Mouse (Mus musculus) heart, postnatal 14 days (tissue): Measurements from ENCODE around the gene Mbd5. TPM values are rescaled to one million over a fixed set of nuclear protein-coding genes. Genes with fewer than 3 reads are reported as not detected.
"Not testable (repeated sequence)": the region's sequence is repeated elsewhere in the genome, so short reads cannot be mapped to it uniquely, and the experiment has no call there.

Experiments used
- DNase-seq, 2 experiments: peaks; one replicate each; pipeline ENCODE4 v3.0.0; 2021 to 2022
- intact Hi-C: fragments of 180-260 bp; cut with DNase I; formaldehyde crosslinking; loops from one replicate; pipeline ENCODE4 v1.15.1; 2025
- total RNA-seq, 2 experiments: library from RNA; stranded (reverse); gene quantifications; 2 replicates each; pipeline ENCODE4 v1.2.3; 2021

Mbd5 gene
- total RNA-seq, 2 experiments from 2014 or later, result 36.2 to 36.8 TPM

DNA sequence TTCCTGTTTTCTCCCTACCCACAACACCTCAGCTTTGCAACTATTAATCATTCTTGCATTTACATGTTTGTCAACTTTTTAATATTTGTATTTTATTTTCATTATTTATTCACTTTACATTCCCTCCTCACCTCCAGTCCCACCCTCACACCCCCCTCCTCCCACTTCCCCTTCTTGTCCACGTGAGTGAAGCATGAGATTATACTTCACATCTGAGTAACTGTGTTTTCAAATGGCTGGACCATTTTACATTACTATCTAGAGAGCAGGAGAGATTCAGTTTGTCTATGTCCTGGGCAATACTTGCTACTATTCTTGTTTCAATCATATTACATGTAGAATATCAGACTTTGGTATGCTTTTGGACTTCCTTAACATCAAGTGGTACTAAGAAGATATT lies 204.3 kb downstream of the Mbd5 start:
- DNase-seq, result no peak
- intact Hi-C loops, result no loop called here

DNA sequence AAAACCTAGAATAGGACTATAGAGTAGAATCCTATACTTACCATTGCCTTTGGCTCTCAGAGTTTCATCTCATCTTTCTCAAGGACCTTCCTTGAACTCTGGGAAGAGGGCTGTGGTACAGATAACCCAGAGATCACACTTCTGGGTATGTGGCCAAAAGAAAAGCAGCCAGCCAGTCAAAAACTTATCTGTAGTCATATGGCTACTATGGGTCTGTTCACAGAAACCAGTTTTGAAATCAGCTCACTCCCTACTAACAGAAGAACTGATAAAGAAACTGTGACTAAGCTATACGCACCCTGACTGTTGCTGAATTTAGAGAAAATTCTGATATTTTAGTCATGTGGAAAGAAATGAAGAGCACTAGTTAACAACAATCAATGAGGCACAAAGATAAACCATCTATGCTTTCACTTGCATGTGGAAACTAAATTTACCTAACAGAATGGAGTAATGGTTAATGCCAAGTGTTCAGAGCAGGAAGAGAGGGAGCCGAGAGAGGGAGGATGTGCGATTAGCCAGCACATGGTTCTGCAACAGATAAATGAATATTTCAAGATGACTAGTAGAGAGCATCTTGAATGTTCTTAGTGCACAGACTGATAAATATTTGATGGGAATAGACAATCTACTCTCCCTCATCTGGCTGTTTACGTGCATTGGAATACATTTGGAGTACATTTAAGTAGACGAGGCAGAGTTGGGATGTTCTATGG lies 211.1 kb downstream of the Mbd5 start:
- intact Hi-C loops, result no loop called here
- no peak for DNase-seq

DNA sequence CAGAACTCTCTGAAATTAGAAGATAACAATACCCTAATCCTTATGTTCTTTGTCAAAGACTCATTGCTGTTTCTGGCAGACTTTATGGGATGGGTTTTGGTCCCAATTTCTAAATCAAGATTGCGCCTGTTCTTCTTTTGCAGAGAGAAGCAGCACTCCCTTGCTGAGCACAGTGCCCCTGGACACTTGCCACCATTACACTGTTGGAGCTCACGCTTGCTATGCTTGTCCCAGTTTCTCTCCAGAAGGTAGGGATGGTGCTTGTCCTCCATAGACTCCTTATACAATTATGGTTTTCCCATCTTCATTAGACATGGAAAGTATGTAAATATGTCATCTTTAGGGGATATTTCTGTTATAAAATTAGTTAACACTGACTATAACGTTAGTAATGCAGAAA lies 220.5 kb downstream of the Mbd5 start:
- no peak for DNase-seq
- intact Hi-C loops, result no loop called here

DNA sequence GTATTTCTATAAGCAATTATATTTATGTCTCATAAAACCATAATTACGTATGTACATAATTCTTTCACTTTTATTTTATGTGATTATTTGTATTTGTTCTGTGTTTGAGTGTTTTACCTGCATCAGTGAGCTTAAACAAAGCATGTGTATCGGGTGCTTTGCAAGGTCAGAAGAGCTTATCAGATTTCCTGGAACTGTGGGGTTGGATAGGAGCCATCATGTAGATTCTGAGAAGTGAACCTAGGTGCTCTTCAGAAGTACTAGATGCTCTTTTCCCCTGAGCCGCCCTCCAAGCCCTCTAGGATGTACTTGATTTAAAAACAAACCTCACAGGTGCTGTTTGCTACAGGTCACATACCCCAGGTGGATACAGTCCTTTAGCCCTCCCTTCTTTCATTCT lies 227.7 kb downstream of the Mbd5 start:
- intact Hi-C loops, result no loop called here
- DNase-seq, result no peak

DNA sequence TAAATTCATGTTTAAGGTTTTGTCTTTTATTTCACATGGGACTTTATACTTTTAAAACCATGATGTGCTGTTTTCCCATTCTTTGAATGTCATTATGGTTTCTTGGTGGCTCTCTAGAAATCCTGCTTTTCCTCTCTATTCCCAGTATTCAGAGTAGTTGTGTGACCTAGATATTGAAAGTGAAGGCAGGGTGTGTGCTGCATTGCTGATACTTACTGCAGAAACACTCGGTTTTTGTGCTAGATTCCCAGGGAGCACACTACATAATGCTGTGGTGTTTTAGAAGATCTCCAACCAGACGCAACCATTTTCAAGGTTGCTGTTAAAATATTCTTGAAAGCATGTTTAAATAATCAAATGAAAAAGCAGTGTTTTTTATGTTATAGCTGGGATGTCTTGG lies 241.7 kb downstream of the Mbd5 start:
- intact Hi-C loops, result no loop called here
- no peak for DNase-seq

DNA sequence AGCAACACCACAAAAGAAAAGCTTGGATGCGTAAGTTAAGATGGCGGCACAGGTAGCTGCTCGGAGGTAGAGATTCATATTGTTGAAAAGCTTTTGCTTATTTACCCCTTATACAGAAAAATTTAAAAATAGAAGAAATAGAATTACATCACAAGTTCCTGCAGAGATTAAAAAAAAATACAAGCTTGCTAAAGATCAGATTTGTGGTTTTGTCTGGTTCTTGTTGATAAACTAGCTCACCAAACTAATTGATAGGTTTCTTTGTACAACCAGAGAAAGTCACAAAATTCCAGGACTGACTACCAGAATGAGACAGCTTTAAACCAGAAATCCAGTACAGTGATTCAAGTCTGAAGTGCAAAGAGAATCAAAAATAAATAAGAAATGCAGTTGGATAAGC lies 242.4 kb downstream of the Mbd5 start:
- intact Hi-C loops, result no loop called here
- DNase-seq, result no peak

DNA sequence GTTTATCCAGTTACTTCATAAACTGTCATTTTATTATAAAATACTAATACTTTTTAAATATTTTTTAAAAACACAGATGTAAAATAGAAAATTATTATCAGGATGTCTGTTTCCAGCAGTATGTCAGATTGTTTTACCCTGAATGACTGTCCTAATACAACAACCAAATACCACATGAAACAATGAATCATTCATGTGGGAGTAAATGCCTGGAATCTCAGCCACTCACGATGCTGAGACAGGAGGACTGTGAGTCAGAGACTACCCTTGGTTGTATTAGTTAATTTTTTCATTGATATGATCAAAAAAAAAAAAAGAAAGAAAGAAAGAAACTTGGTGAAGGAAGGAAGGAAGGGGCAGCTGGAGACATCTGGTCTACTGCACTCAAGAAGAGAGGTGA lies 254.8 kb downstream of the Mbd5 start:
- DNase-seq, result no peak
- intact Hi-C loops, result no loop called here

DNA sequence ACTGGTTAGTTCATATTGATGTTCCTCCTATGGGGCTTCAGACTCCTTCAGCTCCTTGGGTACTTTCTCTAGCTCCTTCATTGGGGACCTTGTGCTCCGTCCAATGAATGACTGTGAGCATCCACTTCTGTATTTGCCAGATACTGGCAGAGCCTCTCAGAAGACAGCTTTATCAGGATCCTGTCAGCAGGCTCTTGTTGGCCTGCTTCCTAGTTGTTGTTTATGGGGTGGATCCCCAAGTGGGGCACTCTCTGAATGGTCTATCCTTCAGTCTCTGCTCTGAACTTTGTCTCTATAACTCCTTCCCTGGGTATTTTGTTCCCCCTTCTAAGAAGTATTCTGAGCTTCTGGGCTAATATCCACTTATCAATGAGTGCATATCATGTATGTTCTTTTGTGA lies 256.4 kb downstream of the Mbd5 start:
- DNase-seq, intact Hi-C loops: not testable (repeated sequence)

DNA sequence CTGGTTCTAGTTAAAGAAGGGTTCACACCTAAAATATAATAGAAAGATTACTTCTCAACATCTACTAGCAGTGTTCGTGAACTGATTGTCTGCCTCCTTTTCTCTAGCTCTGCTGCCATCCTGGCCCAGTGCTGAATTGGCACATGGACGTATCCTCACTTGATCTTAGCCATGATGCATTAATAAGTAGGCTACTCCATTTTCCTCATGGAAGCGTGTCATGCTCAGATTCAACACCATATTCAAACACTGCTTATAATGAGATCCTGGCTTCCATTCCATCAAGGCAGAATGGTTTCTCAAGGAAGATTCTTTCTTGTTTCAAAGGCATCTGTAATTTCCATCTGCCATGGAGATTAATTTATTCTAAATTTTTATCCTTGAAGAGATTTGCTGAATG lies 260.0 kb downstream of the Mbd5 start:
- intact Hi-C loops, result no loop called here

DNA sequence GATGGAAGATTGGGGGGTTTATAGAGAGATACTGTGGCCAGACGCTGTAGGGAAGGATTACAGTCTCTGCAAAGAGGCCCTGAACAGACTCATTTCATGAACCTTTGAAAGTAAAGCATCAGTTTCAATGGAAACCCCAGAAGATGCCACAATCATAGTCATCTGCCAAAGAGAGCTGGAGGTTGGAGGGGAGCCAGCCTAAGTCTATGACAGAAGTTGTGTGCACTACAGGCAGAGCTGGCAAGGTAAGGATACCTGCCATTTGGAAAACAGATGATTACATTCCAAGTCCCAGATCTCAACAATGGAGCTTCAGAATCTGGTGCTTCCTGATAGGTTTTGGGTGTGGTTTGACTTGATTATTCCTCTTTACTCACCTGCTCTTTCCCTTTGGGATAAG lies 261.1 kb downstream of the Mbd5 start:
- no peak for DNase-seq
- intact Hi-C loops, result no loop called here

More for the DNA sequence above, 260.0 kb downstream of the Mbd5 start:
- no peak for DNase-seq

DNA sequence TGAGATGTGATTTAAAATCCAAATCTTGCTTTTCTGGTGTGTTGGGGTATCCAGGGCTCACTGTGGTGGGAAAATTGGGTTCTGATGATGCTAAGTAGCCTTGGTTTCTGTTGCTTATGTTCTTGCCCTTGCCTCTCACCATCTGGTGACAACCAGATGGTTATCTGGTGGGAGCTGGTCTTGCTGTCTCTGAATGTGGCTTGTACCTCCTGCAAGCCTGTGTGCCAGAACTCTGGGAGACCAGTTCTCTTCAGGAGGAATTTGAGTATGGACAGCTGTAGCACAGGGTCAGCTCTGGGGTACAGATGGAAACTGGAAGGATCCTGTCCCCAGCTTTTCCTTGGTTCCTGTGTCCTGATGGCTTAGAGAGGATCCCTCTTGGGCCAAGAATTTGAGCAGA lies 280.4 kb downstream of the Mbd5 start:
- intact Hi-C loops, result no loop called here
- DNase-seq, result no peak

DNA sequence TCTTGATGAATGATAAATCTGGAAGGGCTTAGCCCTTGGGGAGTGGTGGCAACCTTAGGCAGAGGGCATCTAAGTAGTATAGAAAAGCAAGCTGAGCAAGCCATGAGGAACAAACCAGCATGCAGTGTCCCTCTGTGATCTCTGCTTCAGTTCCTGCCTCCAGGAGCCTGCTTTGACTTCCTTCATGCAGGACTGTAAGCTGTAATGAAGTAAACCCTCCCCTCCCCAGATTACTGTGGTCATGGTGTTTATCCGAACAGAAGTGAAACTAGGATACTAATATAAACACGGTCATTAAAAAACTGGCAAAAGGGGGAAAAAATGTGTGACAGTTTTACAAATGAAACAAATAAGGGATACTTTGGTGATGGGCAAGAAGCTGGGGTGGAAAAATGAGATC lies 284.8 kb downstream of the Mbd5 start:
- DNase-seq, result no peak
- intact Hi-C loops, result no loop called here

DNA sequence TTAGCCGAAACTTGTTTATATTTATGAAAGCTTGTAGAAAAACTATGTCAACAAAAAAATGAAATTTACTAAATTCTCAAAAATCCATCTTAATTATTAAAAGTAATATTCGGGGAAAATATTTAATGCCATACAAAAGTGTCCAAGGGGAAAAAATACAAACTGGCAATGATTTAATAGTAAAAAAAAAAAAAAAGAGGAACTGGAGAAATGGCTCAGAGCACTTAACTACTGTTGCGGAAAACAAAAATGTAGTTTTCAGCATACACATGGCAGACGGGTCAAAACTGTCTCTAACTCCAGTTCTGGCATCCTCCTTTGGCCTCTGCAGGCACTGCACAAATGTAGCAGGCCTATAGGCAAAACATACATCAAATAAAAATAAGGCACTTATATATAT lies 292.4 kb downstream of the Mbd5 start:
- intact Hi-C loops, result no loop called here
- no peak for DNase-seq

DNA sequence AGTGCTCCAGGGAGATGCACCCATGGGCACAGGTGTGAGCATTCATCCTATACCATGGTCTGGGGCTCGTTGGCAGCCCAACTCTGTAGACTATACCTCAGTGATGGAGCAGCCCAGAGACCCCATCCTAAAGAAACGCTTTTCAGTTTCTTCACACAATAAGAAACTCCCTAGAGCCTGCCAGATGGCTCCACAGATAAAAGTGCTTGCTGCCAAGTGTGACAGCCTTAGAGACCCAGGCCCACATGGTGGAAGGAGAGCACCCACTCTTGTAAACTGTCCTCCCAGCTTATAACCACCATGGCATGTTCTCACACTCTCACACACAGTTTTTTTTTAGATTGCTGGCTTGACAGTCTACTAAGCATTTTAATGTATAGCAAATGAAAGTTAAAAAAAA lies 314.8 kb downstream of the Mbd5 start:
- intact Hi-C loops, result no loop called here
- DNase-seq, result no peak

DNA sequence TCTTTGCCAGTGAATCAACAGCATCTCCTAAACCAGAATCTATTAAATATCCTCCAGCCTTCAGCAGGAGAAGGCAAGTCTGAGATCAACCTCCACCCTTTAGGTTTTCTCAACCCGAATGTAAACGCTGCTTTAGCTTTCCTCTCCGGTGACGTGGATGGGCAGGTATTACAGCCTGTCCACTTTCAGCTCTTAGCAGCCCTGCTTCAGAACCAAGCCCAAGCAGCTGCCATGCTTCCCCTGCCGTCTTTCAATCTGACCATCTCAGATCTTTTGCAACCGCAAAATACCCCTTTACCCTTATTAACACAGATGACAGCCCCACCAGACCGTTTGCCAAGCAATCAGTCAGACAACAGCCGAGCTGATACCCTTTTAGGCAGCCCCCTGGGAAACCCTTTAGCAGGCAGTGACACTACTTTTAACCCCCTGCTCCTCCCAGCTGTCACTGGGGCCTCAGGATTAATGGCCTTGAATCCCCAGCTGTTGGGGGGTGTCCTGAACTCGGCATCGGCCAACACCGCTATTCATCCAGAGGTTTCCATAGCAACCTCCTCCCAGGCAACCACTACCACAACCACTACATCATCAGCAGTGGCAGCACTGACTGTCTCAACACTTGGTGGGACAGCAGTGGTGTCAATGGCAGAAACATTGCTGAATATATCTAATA lies 323.1 kb downstream of the Mbd5 start:
- no peak for DNase-seq
- intact Hi-C loops, result no loop called here

DNA sequence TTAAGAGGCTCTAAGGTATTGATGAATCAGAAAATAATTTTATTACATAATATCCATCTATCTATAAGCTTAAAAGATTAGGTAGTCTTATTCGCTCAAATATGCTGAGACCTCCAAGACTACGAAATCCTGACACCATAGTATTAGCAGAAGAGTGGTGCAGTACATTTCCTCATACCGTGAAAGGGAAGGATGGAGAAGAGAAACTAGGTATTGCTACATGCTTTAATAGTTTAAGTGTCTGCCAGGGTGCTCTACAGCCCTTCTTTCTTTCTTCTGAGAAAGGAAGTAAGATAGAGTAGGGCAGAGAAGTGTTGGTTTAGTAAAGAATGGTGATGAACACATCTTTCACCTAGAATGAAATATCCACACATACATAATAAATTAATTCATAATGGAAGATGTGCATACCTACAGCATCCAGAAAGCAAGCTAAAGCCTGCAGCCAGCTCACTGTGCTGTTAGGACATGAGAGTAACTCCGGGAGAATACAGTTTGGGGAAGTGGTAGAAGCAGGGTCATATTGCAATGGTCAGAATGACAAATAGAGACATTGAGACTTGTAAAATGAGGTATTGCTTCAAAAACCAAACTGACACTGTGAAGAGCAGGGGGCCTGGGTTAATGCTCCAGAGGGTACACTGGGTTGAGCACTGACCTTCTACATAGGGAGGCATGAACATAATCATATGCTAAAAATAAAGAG lies 326.9 kb downstream of the Mbd5 start:
- intact Hi-C loops, result no loop called here
- no peak for DNase-seq

DNA sequence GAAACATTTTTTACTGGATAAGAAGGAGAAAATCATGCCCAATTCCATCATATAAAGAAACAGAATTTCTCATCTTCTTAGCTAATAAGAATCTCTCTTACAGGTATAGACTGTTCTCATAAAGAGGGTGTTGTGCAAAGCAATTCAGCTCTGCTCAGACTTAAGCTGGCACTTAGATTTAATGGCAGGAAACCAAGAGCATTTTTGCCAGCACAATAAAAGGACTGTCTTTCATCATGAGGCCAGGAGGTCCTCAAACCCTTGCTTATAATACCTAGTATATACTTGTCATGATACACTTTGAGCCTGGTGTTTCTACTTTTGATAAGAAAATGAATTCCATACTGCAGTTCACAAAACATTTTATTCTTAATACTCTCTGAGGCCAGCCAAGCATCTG lies 331.2 kb downstream of the Mbd5 start:
- no peak for DNase-seq
- intact Hi-C loops, result no loop called here

DNA sequence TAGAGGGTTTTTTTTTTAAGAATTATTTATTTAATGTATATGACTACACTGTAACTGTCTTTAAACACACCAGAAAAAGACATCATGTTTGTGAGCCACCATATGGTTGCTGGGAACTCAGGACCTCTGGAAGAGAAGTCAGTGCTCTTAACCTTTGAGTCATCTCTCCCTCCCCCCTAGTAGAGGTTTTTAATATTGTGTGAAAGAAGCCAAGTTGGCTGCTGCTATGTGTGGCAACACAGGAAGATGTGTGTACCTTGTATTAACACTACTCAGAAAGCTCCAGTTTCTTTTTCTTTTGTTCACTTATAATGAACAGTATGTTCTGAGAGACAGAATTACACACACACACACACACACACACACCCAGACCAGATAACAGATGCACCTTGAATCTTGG lies 334.3 kb downstream of the Mbd5 start:
- intact Hi-C loops, result no loop called here
- no peak for DNase-seq

DNA sequence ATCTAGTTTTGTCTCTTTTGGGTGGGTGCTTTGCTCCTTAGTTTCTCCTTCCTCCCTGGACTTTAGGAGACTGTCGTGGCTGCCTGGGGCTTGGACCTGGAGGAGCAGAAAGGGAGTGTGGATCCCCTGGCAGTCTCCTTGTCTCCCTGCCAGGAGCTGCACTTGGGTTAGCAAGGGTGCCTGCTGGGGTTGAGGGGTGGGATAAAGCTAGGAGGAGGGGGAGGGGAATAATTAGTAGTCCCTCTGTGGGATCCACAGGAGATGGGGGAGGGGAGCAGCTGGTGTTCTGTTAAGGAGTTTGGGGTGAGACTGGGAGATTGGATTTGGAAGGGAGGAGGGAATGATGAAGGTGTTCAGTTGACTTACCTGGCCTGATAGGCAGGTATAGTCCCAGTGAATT lies 337.7 kb downstream of the Mbd5 start:
- DNase-seq, result no peak
- intact Hi-C loops, result no loop called here

DNA sequence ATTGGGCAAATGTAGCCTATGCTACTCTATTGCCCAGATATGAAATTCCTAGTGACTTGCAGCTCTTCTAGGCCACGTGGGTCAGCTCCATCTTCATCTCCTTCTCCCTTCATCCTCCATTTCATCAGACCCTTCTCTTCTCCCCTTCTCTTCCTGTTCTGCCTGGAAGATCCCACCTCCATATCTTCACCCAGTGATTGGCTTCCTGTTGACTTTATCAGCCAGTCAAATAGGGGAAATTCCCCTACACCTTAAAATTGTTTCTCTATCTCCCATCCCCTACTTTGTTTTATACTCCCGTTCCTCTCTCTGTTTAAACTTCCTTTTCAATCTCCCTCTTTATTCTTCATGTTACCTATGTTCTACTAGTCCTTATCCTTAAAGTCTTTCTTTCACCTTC lies 342.4 kb downstream of the Mbd5 start:
- intact Hi-C loops, result no loop called here
- no peak for DNase-seq

DNA sequence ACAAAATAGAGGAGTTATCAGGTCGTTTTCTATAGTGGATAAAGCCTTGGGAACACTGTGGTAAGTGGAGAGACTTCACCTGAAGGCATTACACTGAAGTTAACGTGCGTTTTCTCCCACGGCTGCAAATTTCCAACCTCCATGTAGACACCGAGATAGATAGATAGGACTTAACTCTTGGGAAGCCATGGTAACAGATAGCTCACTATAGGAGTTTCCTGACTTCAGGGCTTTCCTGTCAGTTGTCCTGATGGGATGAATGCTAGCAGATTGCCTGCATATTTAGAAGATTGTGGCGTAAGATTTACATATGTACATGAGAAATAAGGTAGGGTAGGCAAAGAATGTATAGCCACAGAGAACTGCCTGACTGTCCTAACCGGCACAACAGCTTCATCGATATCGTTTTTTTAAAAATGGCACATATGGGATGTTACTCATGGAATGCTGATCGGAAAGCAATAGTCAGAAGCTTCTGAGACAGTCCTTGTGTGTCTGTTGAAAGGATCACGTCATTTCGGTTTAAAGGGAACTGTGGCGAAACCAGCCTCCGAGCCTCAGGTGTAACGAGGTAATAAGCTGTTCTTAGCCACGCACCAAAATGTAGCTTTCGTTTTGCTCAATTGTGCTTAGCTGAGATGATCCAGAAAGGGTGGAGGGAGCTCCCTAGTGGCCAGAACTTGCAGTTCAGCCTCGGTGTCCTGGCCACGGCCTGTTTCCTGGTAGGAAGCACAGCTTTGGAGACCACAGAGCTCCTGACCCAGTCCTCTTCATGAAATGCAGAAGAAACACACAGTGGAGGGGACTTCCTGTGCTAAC lies 363.5 kb downstream of the Mbd5 start:
- peak; percentile 80 to 89 for DNase-seq
- intact Hi-C loops, result loop anchor here (1.0 kb wide), 1 partner anchor 404 kb away; no protein-coding TSS in a partner anchor
